Mouse (Mus musculus): ENCODE results near the gene Krtap5-2.

DNA sequence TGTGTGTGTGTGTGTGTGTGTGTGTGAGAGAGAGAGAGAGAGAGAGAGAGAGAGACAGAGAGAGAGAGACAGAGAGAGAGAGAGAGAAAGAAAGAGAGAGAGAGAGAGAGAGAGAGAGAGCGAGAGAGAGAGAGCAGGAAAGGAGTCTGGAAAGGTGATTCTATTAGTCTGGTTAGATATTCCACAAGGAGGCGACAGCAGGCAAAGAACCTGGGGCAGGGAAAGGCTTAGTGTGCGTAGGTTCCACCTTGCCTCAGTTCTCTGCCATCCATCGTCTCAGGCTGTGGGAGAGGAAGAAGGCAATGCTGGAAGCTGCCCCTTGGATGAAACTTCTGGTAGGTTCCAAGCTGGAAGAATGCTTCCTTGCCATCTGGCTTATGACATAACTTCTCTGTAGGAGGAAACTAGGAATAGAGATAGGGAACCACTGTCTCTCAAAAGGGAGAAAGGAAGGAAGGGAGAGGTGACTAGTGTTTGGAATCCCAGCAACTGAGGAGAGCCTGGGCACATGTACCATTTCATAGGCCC is 30.3 kb downstream of the Krtap5-2 start:
- TF ChIP-seq CTCF (IDR thresholded peaks at IDR 0.05; ENCODE audit: borderline replicate concordance, control insufficient read depth, extremely low read depth, insufficient read depth, low read length, poor library complexity) (no peak), POLR2A (IDR thresholded peaks at IDR 0.05; ENCODE audit: control insufficient read depth, extremely low read depth, insufficient read depth, low read length, poor library complexity) (no peak)

All from thymus, adult 2 months (tissue).